Mouse (Mus musculus): ENCODE measurements around the gene Scap.

DNA sequence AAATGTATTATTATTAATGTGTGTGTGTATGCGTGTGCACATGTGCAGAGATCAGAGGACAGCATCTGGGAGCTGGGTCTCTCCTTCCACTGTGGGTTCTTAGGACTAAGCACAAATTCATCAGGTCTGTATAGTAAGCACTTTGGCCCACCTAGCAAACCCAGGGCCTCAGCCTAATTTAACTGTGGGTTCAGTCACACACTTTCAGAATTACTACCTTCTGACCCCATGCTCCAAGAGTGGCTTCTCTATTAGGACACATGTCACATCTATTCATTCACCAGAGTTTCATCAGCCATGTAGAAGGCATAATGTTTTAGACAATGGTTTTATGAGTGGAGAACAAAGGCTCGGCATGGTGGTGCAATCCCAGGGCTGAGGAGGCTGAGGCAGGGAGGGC, 100.0 kb downstream of the Scap start:
- TF ChIP-seq CTCF (IDR thresholded peaks at IDR 0.05; ENCODE audit: control insufficient read depth, insufficient read depth, insufficient replicate concordance, low read depth, low read length) (no peak), POLR2A (IDR thresholded peaks at IDR 0.05; ENCODE audit: control insufficient read depth, low read depth, low read length) (no peak)

All from testis, adult 2 months (tissue).